Mouse (Mus musculus) small intestine, adult 2 months (tissue): ENCODE results near the gene Mpp5.

ENCODE experiments used
- CTCF ChIP-seq: fragments of 200-500 bp; IDR thresholded peaks from 2 replicates; pipeline ENCODE4 v1.5.1; 2012; ENCODE audit warnings: low read depth, mild to moderate bottlenecking, control low read depth, inconsistent platforms, low read length, moderate library complexity, mixed read lengths; ENCODE audit not compliant: insufficient replicate concordance, insufficient read length; ENCODE audit errors: extremely low read depth
- POLR2A ChIP-seq: fragments of 200-500 bp; IDR thresholded peaks from 2 replicates; pipeline ENCODE4 v1.6.1; 2012; ENCODE audit warnings: low read depth, mild to moderate bottlenecking, control low read depth, inconsistent platforms, low read length, moderate library complexity

GRCm38 (mm10) chr12:78747406-78747805 lies 1.3 kb upstream of the Mpp5 start:
- no peak for TF ChIP-seq CTCF
- TF ChIP-seq POLR2A: no peak
